Mouse (Mus musculus) skeletal muscle tissue, adult 2 months (tissue): Measurements from ENCODE around the gene Usp13.

Source experiments
- DNase-seq: peaks from one replicate; pipeline ENCODE4 v3.0.0-alpha.2; 2012; ENCODE audit warnings: low read depth, low spot score

Usp13 gene

DNA sequence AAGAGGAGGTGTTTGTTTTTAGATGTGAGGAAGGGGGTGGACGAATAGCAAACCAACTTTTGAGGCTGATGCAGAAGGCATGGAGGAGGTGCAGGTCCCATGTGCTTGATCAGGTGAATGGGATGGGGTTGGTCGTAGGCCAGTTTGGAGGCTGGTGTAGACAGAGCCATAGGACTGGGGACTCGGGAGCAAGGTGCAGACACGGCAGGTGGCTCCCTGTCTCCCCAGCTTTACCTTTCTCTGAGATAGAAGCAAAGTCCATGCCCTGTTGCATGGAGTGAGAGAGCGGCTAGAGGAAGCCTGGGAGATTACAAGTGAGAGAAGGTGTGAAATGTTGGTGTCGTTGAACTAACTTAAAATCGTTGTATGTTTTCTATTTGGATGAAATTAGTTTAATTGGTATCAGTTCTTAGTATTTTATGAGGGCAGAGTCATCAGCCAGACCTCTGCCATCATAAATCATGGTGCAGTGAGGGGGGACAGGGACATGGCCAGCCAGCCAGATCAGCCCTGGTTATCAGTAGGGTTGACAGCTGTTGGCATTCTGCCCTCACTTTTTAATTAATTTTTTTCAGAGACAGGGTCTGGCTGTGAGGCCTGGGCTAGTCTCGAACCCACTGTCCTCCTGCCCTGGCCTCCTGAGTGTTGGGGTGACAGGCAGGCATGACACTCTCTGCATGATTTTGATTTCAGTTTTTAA lies 122.6 kb downstream of the Usp13 start:
- no peak for DNase-seq

DNA sequence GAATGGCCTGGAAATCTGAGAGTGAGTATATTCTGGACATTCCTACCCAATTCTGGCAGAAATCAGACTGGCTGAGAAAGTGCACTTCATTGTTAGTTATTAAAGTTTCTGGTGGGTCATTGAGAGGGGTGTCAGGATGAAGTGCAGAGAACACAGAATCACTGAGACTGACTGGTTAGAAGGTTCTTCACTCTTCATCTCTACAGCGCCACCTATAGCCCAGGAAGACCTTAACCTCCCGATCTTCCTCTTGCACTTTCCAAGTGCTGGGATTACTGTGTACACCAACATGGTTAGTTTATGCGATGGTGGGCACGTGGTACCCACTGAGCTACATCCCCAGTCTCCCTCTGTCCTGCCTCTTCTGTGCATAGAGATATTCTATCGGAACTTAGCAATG lies 130.1 kb downstream of the Usp13 start:
- DNase-seq: no peak

DNA sequence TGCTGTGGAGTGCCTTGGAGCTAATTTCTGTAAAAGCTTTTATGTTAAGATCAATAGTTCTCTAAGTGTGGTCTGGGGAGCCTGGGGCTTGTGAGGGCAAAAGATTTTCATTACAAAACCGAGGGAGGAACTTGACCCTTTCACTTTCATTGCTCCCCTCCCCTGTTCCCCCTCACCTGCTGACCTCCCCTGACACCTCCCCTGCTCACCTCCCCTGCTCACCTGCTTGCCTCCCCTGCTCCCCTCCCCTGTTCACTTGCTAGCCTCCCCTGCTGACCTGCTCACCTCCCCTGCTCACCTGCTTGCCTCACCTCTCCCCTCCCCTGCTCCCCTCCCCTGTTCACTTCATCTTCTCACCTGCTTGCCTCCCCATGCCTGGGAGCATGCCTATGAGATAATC lies 134.0 kb downstream of the Usp13 start:
- DNase-seq: no peak

DNA sequence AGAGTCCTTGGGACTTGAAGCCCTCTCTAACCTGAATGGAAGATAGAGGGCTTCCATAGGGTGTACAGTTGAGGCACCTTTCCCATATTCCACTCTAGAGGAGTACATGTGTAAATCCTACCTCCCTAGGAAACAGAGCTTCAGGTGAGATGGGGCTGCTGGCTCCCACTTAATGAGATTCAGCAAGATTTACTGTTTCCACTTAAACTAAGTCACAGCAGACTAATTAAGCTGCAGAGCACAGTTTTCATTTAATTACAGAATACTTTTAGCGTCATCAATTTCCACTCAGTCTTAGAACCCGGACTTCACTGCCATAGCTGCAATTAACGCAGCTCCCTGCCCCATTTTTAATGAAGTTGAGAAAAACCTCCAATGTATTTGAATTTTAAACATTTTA lies 144.1 kb downstream of the Usp13 start:
- DNase-seq: no peak

DNA sequence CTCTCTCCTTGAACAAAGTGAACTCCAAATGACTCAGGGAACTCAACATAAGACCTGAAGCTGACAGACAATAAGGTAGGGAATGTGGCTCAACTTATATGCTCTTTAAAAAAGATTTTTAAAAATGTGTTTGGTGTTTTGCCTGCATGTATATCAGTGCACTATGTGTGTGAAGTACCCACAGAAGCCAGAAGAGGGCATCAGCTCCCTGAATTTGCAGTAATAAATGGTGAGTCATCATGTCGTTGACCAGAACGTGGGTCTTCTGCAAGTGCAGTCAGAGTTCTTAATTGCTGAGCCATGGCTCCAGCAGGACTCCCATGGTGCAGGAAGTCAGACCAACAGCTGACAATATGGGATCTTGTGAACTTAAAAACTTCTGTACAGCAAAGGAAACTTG lies 148.2 kb downstream of the Usp13 start:
- no peak for DNase-seq

DNA sequence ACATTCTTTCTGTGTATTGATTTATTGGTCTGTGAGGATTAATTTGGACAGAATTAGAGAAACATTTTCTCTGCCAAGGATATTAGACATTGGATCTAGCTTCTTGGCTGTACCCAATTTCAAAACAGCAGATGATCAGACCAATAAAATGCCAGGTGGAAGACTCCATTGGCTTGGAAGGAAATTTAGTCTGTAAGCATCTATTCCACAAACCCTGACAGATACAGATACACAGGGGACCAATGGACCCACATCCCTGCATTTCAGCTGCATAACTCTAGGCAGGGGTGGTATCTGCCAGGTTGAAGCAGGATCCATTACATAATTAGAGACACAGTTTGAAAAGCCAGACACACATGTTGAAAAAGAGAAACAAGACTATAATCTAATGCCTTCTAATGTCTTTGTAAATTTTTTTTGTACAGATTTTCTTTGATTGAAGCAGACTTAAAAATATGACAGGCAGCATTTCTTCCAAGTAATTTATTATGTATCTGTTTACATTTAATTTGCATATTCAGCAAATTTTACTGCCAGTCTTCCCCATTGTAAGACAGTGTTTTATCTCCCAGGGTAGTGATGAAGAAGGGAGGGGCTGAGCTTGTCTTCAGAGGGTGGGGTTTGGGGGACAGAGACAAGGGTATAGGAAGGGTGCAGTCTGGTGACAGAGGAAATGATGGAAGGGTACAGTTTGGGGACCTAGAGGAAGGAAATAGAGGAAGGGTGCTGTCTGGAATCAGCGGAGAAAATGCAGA lies 151.5 kb downstream of the Usp13 start:
- no peak for DNase-seq

DNA sequence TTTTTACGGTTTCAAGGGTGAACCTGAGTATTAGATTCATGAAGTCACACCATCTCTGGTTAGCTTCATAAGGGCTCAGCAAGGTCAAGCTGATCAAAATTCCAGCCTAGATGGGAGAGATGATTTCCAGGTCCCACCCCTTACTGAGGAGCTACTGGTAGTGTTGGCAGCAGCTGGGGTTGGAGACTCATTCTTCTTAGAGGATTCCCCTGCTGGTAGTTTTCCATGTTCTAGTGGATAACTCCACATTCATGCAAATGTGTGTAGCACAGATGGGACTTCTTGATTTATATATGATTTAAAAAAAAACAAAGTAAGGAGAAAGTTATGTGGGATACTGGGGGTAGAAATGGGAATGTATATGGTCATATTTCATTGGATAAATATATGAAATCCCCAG lies 152.9 kb downstream of the Usp13 start:
- no peak for DNase-seq

DNA sequence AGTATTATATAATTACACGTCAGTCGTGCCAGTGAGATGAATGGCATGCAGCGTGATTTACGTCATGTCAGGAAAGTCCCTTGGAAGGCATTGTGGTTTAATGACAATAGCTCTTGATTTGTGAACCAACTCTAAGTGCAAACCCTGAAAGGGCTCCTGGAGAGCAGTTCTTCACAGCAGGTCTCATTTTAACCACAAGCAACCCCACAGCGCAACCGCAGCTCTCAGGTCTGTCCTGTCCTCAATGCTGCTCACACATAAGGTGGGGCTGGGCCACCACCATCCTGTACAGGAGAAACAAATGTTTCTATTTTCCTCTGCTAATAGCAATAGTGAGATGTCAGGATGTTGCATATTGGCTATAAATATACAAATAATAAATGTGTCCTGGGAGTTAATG lies 161.9 kb downstream of the Usp13 start:
- DNase-seq: no peak

DNA sequence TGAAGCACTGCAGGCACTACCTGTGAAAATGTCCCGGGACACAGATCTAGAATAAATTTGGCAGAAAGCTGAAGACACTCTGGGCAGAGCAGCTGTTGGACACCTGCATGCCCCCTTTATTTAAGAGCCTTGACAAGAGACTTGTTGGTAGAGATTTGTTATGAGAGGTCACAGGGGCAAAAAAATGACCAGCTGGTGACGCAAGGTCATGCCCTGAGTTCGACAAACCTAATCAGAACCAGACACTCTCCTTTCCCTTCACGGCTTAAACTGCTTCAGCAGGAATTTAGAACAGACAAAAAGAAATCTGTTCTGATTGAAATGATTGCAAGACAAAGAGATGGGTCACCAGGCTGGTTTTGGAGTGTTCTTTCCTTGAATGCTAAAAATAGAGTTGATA lies 162.6 kb downstream of the Usp13 start:
- no peak for DNase-seq

DNA sequence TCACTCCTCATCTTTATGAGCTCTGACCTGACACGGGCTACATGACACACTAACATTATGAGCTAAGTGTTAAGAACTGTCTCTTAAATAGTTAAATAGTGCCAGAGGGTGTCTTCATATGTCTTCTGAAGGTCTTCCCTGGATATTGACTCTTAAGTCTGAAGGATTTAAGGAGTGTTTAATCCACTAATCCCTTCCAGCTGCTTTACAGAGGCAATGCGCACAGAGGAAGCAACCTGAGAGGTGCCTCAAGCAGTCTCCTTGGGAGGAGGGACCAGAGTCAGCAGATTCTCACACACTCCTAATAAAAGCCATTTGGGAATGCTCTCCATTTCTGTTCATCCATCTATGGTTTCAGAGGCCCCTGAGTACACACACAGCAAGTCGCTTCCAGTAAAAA lies 167.8 kb downstream of the Usp13 start:
- DNase-seq: no peak
